Mouse (Mus musculus) small intestine, adult 2 months (tissue): ENCODE data around the gene Dido1.

Experiments used
- CTCF ChIP-seq: fragments of 200-500 bp; IDR thresholded peaks from 2 replicates; pipeline ENCODE4 v1.5.1; 2012; ENCODE audit warnings: low read depth, mild to moderate bottlenecking, control low read depth, inconsistent platforms, low read length, moderate library complexity, mixed read lengths; ENCODE audit not compliant: insufficient replicate concordance, insufficient read length; ENCODE audit errors: extremely low read depth
- POLR2A ChIP-seq: fragments of 200-500 bp; IDR thresholded peaks from 2 replicates; pipeline ENCODE4 v1.6.1; 2012; ENCODE audit warnings: low read depth, mild to moderate bottlenecking, control low read depth, inconsistent platforms, low read length, moderate library complexity

- TF ChIP-seq POLR2A: no peak
- no peak for TF ChIP-seq CTCF
Measured at GRCm38 (mm10) chr2:180746569-180747192, 36.9 kb upstream of the Dido1 start.
